Mouse (Mus musculus): Measurements from ENCODE around the gene Ndufaf2.

Gene Ndufaf2

GRCm38 (mm10) chr13:108158465-108159240 lies at the start of gene Ndufaf2, which contains the start of gene Ercc8:
Ndufaf2 (minus strand) TSS chr13:108158623.
Ercc8 (plus strand) TSS chr13:108158731.
- DNase-seq = peak; percentile 97

DNA sequence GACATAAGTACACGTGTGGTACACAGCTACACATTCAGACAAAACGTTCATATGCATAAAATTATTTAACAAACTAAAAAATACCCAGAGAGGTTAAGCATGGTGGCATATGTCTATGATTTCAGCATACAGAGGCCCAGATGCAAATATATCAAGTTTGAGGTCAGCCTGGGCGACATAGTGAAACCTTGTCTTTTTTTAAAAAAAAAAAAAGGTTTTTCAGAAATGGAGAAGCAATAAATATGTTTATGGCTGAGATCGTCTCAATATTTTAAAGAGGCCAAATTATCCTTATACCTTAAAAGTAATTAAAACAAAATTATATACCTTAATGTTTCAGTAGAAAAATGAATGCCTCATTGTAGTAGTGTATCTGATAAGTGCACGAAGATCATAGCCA lies 49.7 kb upstream of the Ndufaf2 start:
- DNase-seq = no peak

- no peak for DNase-seq
These were observed 49.0 kb upstream of the Ndufaf2 start for GRCm38 (mm10) chr13:108207447-108207846.

DNA sequence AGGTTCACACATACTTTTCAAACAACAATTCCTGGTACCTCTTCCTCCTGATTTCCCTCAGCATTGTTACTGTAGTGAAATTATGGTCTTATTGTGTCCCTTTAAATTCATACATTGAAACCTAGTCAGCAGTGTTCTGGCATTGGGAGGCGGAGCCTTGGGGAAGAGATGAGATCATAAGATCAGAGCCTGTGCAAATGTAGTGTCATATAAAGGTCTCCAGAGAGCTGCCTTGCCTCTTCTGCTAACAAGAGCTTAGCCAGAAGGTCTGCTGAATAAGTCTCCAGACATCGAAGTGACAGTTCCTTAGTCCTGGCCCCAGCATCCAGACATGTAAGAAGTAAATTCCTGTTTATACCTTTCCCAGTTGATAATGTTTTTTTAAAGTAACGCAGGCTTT lies 46.4 kb upstream of the Ndufaf2 start:
- DNase-seq = peak; percentile 25

GRCm38 (mm10) chr13:108195474-108195873 lies 37.1 kb upstream of the Ndufaf2 start:
- no peak for DNase-seq

GRCm38 (mm10) chr13:108191074-108191720 lies 32.8 kb upstream of the Ndufaf2 start:
- peak; percentile 58 for DNase-seq

DNA sequence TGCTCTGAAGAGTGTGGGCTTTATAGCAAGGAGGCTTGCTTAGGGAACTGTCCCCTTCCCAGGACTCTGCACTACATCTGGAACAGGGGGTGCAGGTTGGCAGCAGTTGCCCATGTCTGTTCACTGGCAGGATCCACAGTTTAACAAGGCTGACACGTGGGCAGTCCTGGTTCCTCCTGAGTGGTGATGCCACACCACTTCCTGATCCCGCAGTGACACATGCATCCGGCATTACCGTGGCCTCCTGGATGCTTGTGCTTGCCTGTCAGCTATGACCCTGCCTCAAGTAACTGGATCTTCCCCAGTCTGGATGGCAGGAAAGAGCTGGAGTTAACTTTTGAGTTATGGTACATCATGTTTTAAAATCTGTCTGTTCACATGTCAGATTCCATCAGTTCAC lies 29.6 kb upstream of the Ndufaf2 start:
- DNase-seq = no peak

DNA sequence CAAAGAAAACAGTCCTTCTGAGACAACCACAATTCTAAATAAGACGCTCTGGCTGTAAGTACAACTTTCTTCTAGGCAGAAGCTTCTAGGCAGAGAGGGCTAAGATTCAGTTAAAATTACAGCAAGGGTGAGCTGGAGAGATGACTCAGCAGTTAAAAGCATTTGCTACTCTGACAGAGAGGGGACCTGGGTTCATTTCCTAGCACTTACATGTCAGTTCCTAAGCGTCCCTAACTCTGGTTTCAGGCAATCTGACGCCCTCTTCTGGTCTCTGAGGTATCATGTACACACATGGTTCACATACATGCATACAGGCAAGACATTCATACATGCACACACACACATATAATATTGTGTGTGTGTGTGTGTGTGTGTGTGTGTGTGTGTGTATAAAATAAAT lies 27.1 kb upstream of the Ndufaf2 start:
- no peak for DNase-seq

DNA sequence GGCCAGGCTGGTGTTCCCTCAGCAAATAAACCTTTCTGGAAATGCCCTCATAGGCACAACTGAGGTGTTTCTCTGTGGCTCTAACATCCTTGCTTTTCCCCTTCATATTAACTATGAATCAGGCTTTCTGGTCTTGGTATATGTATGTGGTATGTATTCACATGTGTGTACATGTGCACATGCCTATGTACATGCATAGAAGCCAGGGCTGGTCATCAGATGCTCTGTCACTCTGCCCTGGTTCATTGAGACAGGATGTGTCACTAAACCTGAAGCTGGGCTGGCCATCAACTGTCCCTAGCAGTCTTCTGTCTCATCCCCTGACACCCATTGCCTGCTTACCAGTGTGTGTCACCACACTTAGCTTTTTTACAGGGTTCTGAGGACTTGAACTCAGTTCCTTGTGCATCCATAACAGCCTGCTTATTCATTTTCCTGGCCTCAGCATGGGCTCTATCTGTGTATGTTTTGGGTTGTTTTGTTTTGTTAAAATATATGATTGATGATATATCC lies 26.4 kb upstream of the Ndufaf2 start:
- no peak for DNase-seq

DNA sequence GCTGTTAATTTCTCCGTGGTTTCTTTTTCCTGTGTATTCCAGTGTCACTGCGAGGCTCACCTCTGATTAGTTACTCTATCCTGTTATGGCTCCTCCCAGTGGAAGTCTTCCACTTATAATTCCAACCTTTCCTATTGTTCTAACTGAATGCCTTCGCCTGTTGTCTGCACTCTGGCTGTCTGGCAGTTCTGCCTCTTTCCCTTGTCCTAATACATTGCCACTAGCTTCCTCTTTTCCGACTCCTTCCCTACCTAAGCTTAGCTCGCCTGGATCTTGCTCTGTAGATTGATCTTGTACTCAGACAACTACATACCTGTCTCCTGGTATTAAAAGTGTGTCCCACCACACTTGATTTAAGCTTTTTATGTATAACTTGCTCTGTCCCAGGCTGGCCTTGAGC lies 22.4 kb upstream of the Ndufaf2 start:
- DNase-seq = no peak

DNA sequence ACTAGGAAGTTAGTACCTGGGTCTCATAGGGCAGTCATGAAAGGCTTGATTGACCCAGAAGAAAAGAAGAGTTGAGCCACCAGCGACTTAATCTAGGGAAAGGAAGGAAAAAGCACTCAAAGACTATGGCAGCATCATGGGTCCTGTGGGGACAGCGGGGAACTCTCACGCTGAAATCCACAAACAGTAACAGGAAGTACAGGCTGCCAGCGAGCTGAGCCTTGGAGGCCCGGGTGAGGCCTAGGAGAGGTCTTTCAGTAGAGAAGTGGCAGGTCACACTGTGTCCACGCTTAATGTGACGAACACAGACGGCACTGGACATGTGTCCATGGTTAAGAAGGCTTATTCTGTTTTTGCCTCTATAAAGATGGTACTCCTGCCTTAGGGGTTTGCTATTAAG lies 21.2 kb upstream of the Ndufaf2 start:
- no peak for DNase-seq

GRCm38 (mm10) chr13:108170511-108170910 lies 12.1 kb upstream of the Ndufaf2 start:
- DNase-seq = no peak

- DNase-seq = no peak
These were observed 11.6 kb upstream of the Ndufaf2 start for GRCm38 (mm10) chr13:108170002-108170401.

DNA sequence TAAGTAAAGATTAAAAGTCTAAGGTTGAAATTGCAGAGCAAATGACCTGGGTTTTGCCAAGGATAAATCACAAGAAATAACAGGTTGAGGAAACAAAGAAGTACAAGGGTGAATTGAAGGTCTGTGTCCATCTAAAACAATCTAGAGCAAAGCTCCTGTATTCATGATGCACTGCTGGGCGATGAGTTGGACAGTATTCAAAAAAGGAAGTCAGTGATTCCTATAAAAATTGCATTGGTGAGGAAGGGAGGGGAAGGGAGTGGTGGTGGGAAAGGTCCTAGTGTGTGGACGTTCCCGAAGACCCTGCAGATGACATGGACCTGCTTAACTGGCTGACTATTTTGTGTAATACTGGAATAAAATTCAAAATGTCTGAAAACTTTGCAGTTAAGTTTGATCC lies 6.2 kb upstream of the Ndufaf2 start:
- no peak for DNase-seq

- no peak for DNase-seq
These were observed 5.5 kb upstream of the Ndufaf2 start for GRCm38 (mm10) chr13:108163912-108164311.

- DNase-seq = peak; percentile 42
These were observed 1.5 kb upstream of the Ndufaf2 start for GRCm38 (mm10) chr13:108159963-108160362.

DNA sequence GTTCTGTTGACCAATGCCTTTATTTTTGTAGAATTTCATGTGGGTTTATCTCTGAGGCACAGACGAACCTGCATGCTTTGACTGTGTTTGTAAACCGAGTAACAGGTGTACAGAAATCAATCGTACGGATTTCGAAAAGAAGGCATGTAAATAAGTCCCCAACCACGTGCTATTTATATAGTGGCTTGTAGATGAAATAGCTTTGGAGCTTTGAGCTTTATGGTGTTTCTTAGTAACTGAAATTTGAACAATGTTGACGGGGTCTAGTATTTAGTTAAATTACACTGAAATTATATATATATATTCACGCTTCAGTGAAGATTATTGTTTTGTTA lies 785 bp upstream of the Ndufaf2 start:
- no peak for DNase-seq

DNA sequence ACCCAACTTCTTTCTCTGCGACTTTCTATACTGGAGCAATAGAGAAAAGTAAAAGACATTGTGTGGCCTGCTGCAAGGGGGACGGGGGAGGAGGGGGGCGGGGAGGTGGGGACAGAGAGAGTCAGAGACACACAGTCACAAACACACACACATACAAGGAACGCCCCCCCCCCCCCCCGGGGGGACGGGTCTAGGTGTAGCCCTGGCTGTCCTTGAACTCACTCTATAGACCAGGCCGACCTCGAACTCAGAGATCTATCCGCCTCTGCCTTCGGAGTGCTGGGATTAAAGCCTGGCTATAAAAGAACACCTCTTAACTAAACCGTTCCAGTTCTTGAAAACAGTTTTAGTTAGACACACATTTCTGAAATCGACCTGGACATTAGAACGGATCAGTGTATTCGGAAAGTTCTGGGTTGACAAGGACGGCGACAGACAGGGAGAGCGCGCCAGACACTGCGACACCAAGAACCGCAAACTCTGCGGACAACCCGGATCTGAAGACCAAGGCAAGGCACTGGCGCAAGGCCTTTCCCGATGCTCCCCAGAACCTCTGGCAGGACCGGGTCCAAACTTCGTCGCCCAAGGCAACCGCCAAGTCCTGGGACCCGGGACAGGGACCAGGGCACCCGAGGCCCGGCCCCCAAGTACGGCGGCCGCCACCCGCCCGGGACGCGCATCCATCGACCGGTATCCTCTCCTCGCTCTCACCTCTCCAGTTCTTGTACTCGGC lies 525 bp downstream of the Ndufaf2 start:
- DNase-seq = no peak

DNA sequence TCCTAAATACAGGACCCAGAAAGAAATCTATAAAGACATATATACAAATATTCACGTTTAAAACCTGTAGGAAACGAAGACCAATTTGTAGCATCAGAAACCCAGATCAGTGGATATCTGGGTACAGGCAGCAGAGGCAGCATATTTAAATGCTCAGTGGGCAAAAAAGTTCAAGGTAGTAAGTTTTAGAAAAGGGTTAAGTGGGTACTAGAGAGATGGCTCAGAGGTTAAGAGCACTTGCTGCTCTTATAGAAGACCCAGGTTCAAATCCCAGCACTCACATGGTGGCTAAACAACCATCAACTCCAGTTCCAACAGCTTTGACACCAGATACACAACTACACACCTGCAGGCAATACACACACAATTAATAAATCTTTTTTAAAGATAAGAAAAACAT lies 1.3 kb downstream of the Ndufaf2 start:
- DNase-seq = no peak

- DNase-seq = peak; percentile 80
These were observed 5.6 kb downstream of the Ndufaf2 start for GRCm38 (mm10) chr13:108152650-108153372.

DNA sequence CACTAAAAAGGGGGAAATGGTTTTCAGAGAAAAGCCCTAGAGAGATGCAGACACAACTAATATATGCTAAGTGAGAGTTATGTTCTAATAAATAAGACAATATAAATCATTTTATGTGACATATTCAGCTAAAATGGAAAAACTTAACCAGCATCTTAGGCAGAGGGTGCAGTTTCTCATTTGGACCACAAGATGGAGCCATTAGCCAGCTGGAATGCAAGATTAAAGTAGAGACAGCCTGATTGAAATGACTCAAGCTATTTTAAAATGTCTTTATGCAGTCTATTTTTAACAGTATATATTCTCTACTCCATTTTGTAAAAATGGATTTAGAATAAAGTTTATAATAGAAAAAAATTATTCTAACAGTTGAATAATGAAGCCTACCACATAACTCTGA lies 6.6 kb downstream of the Ndufaf2 start:
- DNase-seq = peak; percentile 48

DNA sequence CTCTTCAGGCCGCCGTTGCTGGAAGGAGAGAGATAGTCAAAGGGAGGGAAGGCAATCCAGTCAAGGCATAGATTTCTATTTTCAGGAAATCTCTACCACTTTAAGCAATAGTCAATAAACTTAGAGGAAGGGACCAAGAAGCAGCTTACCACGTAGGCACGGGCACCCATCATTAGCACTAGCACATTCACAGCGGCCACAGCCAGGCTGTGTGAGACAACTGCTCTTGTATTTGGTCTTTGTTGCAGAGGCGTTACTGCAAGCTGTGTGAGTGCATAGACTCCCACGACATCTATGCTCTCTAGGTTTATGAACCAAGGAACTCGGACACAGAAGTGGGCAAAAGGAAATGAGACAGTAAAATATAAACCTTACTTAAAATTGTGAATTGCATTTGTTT lies 14.3 kb downstream of the Ndufaf2 start:
- no peak for DNase-seq

DNA sequence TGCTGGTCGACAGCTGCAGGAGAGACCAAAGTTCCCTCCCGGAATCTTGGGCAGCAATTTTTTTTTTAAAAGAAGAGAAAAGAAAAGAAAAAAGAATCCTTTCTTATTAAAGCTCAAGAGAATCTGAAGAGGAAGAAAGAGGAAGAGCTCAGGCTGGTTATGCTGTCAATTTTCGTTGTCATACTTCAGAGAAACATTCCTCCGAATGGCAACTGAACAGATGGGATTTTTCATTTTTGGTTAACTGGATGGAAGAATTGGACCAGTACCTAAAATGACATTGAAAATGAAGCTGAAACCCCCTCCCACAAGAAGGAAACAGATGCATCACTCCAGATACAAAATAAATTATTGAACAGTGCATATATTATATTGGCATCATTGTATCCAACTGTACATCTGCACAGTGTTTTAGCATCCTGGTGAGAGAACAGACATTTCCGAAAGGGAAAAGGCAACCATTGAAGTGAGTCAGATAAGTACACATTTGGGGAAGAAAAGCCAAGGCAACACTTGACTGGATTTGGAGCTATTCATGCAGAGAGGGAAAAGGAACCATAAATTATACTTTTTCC lies 19.9 kb downstream of the Ndufaf2 start:
- no peak for DNase-seq

Data from retina, postnatal 1 day (tissue).